Mouse (Mus musculus): Measurements from ENCODE around the gene Zdhhc6. TPM values are rescaled to one million over a fixed set of nuclear protein-coding genes. Genes with fewer than 3 reads are reported as not detected.
A peak's percentile ranks its signal among the peaks of the same experiment; 100 is the strongest.

Zdhhc6 gene
- 10 to 100 TPM; 19.7 to 20.5 (median 20.2) TPM for total RNA-seq (2022)

- peak; percentile 73 for DNase-seq (ENCODE audit: low spot score)
Observed at GRCm38 (mm10) chr19:55315452-55316108, at the start of gene Zdhhc6. TSS of gene Zdhhc6 (minus strand) at chr19:55316032.

- DNase-seq (ENCODE audit: low spot score): no peak
Observed at GRCm38 (mm10) chr19:55362606-55363005, 46.8 kb upstream of the Zdhhc6 start.

GRCm38 (mm10) chr19:55350673-55351378, 35.0 kb upstream of the Zdhhc6 start:
- no peak for DNase-seq (ENCODE audit: low spot score)

GRCm38 (mm10) chr19:55348187-55348586, 32.4 kb upstream of the Zdhhc6 start:
- no peak for DNase-seq (ENCODE audit: low spot score)

GRCm38 (mm10) chr19:55343274-55343673, 27.4 kb upstream of the Zdhhc6 start:
- no peak for DNase-seq (ENCODE audit: low spot score)

- no peak for DNase-seq (ENCODE audit: low spot score)
Observed at GRCm38 (mm10) chr19:55342423-55342822, 26.6 kb upstream of the Zdhhc6 start.

- no peak for DNase-seq (ENCODE audit: low spot score)
Observed at GRCm38 (mm10) chr19:55341377-55341776, 25.5 kb upstream of the Zdhhc6 start.

- no peak for DNase-seq (ENCODE audit: low spot score)
Observed at GRCm38 (mm10) chr19:55340521-55340920, 24.7 kb upstream of the Zdhhc6 start.

- no peak for DNase-seq (ENCODE audit: low spot score)
Observed at GRCm38 (mm10) chr19:55337664-55338063, 21.8 kb upstream of the Zdhhc6 start.

- no peak for DNase-seq (ENCODE audit: low spot score)
Observed at GRCm38 (mm10) chr19:55337066-55337465, 21.2 kb upstream of the Zdhhc6 start.

GRCm38 (mm10) chr19:55336441-55336840, 20.6 kb upstream of the Zdhhc6 start:
- DNase-seq (ENCODE audit: low spot score): no peak

- no peak for DNase-seq (ENCODE audit: low spot score)
Observed at GRCm38 (mm10) chr19:55335881-55336280, 20.0 kb upstream of the Zdhhc6 start.

GRCm38 (mm10) chr19:55332641-55333268, 16.9 kb upstream of the Zdhhc6 start:
- DNase-seq (ENCODE audit: low spot score): peak; percentile 76

- DNase-seq (ENCODE audit: low spot score): no peak
Observed at GRCm38 (mm10) chr19:55331776-55332175, 15.9 kb upstream of the Zdhhc6 start.

GRCm38 (mm10) chr19:55327510-55327909, 11.7 kb upstream of the Zdhhc6 start:
- no peak for DNase-seq (ENCODE audit: low spot score)

GRCm38 (mm10) chr19:55322604-55323003, 6.8 kb upstream of the Zdhhc6 start:
- no peak for DNase-seq (ENCODE audit: low spot score)

GRCm38 (mm10) chr19:55319521-55319920, 3.7 kb upstream of the Zdhhc6 start:
- DNase-seq (ENCODE audit: low spot score): no peak

- DNase-seq (ENCODE audit: low spot score): no peak
Observed at GRCm38 (mm10) chr19:55319036-55319435, 3.2 kb upstream of the Zdhhc6 start.

- DNase-seq (ENCODE audit: low spot score): no peak
Observed at GRCm38 (mm10) chr19:55316901-55317300, 1.1 kb upstream of the Zdhhc6 start.

GRCm38 (mm10) chr19:55316109-55316714, 380 bp upstream of the Zdhhc6 start, which contains the start of gene Vti1a:
TSS of gene Vti1a (plus strand) at chr19:55316295.
- peak; percentile 87 for DNase-seq (ENCODE audit: low spot score)

GRCm38 (mm10) chr19:55313649-55314048, 2.2 kb downstream of the Zdhhc6 start:
- no peak for DNase-seq (ENCODE audit: low spot score)

- no peak for DNase-seq (ENCODE audit: low spot score)
Observed at GRCm38 (mm10) chr19:55311874-55312273, 4.0 kb downstream of the Zdhhc6 start.

Measured in heart, adult 8-10 months (tissue).